Mouse (Mus musculus): ENCODE measurements around the gene C1galt1c1. TPM values are rescaled to one million over a fixed set of nuclear protein-coding genes. Genes with fewer than 3 reads are reported as not detected.

The C1galt1c1 gene
- polyA plus RNA-seq, 1 experiment from 2014 or later, result 20.3 TPM

DNA sequence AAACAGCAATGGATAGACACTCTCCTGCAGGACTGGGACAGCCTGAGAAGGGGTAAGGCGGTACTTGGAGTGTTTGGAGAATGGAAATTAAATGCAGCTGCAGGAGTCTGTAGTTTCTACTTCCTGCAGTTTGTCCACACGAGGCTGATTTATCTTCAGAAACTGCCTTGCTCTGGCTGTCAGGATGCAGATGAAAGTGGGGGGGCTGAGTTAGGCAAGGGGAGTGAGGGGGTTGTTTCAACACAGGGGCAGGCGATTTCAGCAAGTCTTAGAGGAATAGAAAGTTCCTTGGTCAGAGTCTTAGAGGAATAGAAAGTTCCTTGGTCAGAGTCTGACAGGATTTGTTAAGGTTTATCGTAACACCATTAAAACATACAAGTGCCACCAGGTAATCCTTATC is 7.3 kb upstream of the C1galt1c1 start:
- H3K4me2 ChIP-seq (ENCODE audit: low read depth, low read length, severe bottlenecking), result no peak overlapping the region
- ATAC-seq (replicated peaks; ENCODE audit: low FRiP score) (no peak), DNase-seq (ENCODE audit: low spot score) (no peak)
- H3K27ac ChIP-seq (ENCODE audit: low read depth, low read length), result no peak overlapping the region
- no peaks in the 10 kb centered on the region for H3K27me3 ChIP-seq (ENCODE audit: control insufficient read depth, insufficient read depth, low read length)
- 78% methylated on average over 4 of the region's 4 CpGs for WGBS
- H3K36me3 ChIP-seq (ENCODE audit: control insufficient read depth, insufficient read depth, low read length), result no peaks in the 10 kb centered on the region
- H3K4me3 ChIP-seq (ENCODE audit: low read depth, low read length), result no peak overlapping the region
- H3K4me1 ChIP-seq (replicated peaks; ENCODE audit: control insufficient read depth, insufficient read depth, low read length), result no peaks in the 10 kb centered on the region
- no peaks in the 10 kb centered on the region for H3K9me3 ChIP-seq (ENCODE audit: control insufficient read depth, low read length)
- H3K9ac ChIP-seq (ENCODE audit: low read length), result no peak overlapping the region

DNA sequence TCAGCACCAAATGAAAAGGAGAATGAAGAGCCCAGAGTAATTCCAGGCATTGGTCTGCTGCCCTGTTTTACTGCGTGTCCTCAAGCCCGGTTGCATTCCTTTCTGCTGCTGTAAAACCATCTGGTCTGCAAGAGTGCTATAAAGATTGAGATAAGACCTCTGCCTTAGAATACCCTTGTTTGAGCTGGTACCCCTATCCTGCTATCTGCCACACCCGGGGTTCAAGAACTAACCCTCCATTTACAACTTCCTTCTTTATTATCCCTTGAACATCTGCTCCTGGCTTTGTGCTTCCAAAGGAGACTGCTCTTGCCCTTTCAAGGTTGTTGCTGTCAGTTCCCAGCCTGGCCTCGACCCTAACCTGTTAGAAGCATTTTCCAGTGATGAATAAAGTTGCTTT is 6.5 kb upstream of the C1galt1c1 start:
- no peaks in the 10 kb centered on the region for H3K4me1 ChIP-seq (replicated peaks; ENCODE audit: control insufficient read depth, insufficient read depth, low read length)
- 84% methylated on average over 4 of the region's 4 CpGs for WGBS
- no peak overlapping the region for H3K4me3 ChIP-seq (ENCODE audit: low read depth, low read length)
- no peak overlapping the region for H3K27ac ChIP-seq (ENCODE audit: low read depth, low read length)
- no peak overlapping the region for H3K4me2 ChIP-seq (ENCODE audit: low read depth, low read length, severe bottlenecking)
- DNase-seq (ENCODE audit: low spot score) (no peak), ATAC-seq (replicated peaks; ENCODE audit: low FRiP score) (no peak)
- no peaks in the 10 kb centered on the region for H3K27me3 ChIP-seq (ENCODE audit: control insufficient read depth, insufficient read depth, low read length)
- H3K9ac ChIP-seq (ENCODE audit: low read length), result no peak overlapping the region
- no peaks in the 10 kb centered on the region for H3K9me3 ChIP-seq (ENCODE audit: control insufficient read depth, low read length)
- H3K36me3 ChIP-seq (ENCODE audit: control insufficient read depth, insufficient read depth, low read length), result no peaks in the 10 kb centered on the region

DNA sequence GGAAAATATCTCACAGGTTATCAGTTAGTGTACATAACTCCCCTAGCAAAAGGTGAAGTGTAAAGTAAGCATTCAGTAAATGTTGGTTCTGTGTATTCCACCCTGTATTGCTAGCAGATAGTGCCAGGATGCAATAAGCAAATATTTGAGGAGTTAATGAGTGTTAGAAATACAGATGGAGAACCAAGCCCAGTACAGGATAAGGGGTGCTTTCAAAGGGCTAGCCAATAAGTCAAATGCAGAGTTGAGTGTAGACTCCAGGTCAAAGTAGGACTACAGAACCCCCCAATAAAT is 698 bp upstream of the C1galt1c1 start:
- ATAC-seq (replicated peaks; ENCODE audit: low FRiP score) (no peak; the same call in 1 of the 2 replicates), DNase-seq (ENCODE audit: low spot score) (no peak)
- no peak overlapping the region for H3K9ac ChIP-seq (ENCODE audit: low read length)
- no peaks in the 10 kb centered on the region for H3K27me3 ChIP-seq (ENCODE audit: control insufficient read depth, insufficient read depth, low read length)
- peak overlapping the region; percentile 30; the same call in 1 of the 2 replicates for H3K4me2 ChIP-seq (ENCODE audit: low read depth, low read length, severe bottlenecking)
- H3K36me3 ChIP-seq (ENCODE audit: control insufficient read depth, insufficient read depth, low read length), result no peaks in the 10 kb centered on the region
- no peak overlapping the region for H3K27ac ChIP-seq (ENCODE audit: low read depth, low read length)
- H3K4me1 ChIP-seq (replicated peaks; ENCODE audit: control insufficient read depth, insufficient read depth, low read length), result no peaks in the 10 kb centered on the region
- peak overlapping the region; percentile 9; the same call in 1 of the 2 replicates for H3K4me3 ChIP-seq (ENCODE audit: low read depth, low read length)
- H3K9me3 ChIP-seq (ENCODE audit: control insufficient read depth, low read length), result no peaks in the 10 kb centered on the region

DNA sequence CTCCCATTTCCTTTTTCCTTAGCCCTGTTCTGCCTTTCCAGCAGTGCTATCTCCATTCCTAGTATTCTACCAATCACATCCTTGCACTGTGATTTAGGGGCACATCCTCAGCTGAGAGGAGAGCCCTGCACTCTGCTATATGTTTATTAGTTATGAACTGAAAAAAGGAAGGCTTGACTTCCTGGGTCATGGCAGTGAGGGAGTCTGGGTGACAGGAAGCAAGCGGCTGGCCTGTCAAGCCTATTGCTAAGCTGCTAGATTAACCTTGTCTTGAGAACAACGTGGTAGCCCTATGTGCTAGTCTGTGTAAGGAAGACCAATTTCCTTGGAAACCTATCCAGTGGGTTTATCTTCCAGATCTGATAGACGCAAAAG is 33.9 kb downstream of the C1galt1c1 start:
- peak overlapping the region; percentile 42 for H3K4me3 ChIP-seq (ENCODE audit: low read depth, low read length)
- no peaks in the 10 kb centered on the region for H3K9me3 ChIP-seq (ENCODE audit: control insufficient read depth, low read length)
- no peaks in the 10 kb centered on the region for H3K27me3 ChIP-seq (ENCODE audit: control insufficient read depth, insufficient read depth, low read length)
- H3K4me1 ChIP-seq (replicated peaks; ENCODE audit: control insufficient read depth, insufficient read depth, low read length), result no peaks in the 10 kb centered on the region
- H3K4me2 ChIP-seq (ENCODE audit: low read depth, low read length, severe bottlenecking), result peak overlapping the region; percentile 52
- 28% methylated on average over 3 of the region's 3 CpGs for WGBS
- DNase-seq (ENCODE audit: low spot score), result no peak
- peak overlapping the region; percentile 52 for H3K9ac ChIP-seq (ENCODE audit: low read length)
- H3K27ac ChIP-seq (ENCODE audit: low read depth, low read length), result peak overlapping the region; percentile 53; the same call in 1 of the 2 replicates
- H3K36me3 ChIP-seq (ENCODE audit: control insufficient read depth, insufficient read depth, low read length), result no peaks in the 10 kb centered on the region
- peak; percentile 64 for ATAC-seq (replicated peaks; ENCODE audit: low FRiP score)

DNA sequence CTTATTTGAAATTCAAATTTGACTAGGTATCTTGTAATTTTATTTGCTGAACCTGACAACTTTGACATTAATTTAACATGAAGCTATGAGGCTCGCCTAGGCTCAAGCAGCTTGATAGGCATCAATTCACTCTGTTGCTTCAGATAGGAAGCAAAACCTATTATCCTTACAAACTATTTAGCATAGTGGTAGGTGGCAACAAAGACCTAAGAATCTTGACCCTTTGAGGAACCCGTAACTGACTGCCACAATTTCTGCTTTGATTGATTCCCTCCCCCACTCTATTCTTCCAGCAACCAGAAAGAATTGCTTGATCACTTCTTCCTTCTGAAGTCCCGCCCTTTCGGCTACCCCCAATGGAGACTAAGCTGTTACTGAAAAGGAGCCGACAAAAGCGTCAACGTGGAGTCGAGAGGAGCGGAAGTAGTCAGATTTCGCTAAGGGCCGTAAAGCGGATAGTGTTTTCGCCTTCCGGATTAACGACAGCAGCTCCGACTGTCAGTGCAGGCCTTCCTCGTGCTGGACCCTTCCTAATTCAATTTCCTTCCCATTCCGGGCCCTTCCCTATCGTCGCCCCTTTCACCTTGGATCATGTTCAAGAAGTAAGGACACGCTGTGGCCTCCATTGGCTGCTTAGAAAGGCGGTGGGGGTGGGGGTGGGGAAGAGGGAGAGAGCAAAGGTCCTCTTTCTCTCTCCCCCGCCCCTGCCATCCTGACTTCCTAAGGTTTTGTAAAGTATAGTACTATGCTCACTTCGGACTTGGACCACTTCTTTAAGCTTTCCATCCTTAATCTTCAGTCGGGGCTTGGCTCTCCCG is 34.5 kb downstream of the C1galt1c1 start, which contains the start of gene Mcts1:
Gene Mcts1, plus strand, starts transcription at position 402 of the 818 bp plus-strand sequence.
- WGBS, result 24% methylated on average over 26 of the region's 26 CpGs
- Histone ChIP-seq H3K4me3 (ENCODE audit: low read depth, low read length) (peak within 1 kb of the TSS; percentile 42), H3K4me2 (ENCODE audit: low read depth, low read length, severe bottlenecking) (peak within 1 kb of the TSS; percentile 52), H3K27me3 (ENCODE audit: control insufficient read depth, insufficient read depth, low read length) (no peaks in the 10 kb centered on the region), H3K36me3 (ENCODE audit: control insufficient read depth, insufficient read depth, low read length) (no peaks in the 10 kb centered on the region), H3K9ac (ENCODE audit: low read length) (peak within 1 kb of the TSS; percentile 52), H3K27ac (ENCODE audit: low read depth, low read length) (peak within 1 kb of the TSS; percentile 53), H3K9me3 (ENCODE audit: control insufficient read depth, low read length) (no peaks in the 10 kb centered on the region), H3K4me1 (replicated peaks; ENCODE audit: control insufficient read depth, insufficient read depth, low read length) (no peaks in the 10 kb centered on the region)
- ATAC-seq (replicated peaks; ENCODE audit: low FRiP score), result peak; percentile 88
- peak; percentile 72 for DNase-seq (ENCODE audit: low spot score)

DNA sequence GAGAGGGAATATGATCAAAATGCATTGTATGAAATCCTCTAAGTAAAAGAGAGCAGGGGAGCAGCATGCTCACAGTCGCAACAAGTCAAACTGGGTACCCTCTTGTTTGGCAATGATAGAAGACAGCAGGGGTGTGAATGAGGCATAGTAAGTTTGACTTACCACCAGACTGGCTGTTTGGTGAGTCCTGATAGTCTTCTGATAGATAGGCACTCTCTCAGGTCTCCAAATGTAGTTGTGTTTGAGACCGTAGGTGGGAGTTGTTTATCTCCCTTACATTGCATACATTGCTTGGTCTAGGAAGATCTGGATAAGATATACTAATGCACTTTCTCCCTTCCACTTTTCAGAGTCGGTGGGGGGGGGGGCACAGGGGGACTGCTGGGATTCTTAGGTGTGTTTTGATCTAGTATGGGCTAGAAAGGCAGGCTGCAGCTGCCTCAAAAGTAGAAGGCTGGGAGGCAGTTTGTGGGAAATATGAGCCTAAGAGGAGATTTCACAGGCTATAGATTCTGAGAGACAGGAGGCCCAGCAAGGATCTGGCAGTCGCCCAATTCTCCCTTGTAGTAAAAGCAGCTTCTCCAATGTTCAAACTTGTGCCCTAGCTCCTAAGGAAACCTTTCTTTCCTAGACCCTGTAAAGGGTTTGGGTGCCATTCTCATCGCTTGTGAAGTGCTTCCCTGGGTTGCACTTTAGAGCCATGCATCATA is 41.6 kb downstream of the C1galt1c1 start:
- Histone ChIP-seq H3K9ac (ENCODE audit: low read length) (no peak overlapping the region), H3K27ac (ENCODE audit: low read depth, low read length) (no peak overlapping the region), H3K27me3 (ENCODE audit: control insufficient read depth, insufficient read depth, low read length) (no peaks in the 10 kb centered on the region), H3K4me2 (ENCODE audit: low read depth, low read length, severe bottlenecking) (no peak overlapping the region), H3K4me3 (ENCODE audit: low read depth, low read length) (no peak overlapping the region), H3K9me3 (ENCODE audit: control insufficient read depth, low read length) (no peaks in the 10 kb centered on the region), H3K4me1 (replicated peaks; ENCODE audit: control insufficient read depth, insufficient read depth, low read length) (no peaks in the 10 kb centered on the region), H3K36me3 (ENCODE audit: control insufficient read depth, insufficient read depth, low read length) (no peaks in the 10 kb centered on the region)
- no peak for ATAC-seq (replicated peaks; ENCODE audit: low FRiP score)
- no peak for DNase-seq (ENCODE audit: low spot score)
- WGBS, result 74% methylated on average over 5 of the region's 5 CpGs

DNA sequence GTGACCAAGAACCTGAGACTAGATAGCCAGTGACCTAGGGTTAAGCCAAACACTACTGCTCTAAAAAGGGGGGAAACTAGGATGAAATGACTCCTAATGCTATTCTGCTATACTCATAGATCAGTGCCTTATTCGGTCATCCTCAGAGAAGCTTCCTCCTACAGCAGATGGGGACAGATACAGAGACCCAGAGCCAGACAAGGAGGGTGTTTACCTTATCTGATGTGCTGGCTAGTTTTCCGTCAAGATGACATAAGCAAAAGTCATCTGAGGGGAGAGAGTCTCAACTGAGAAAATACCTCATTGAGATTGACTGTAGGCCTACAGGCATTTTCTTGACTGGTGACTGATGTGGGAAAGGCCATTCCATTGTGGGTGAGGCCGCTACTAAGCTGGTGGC is 43.1 kb downstream of the C1galt1c1 start:
- no peaks in the 10 kb centered on the region for H3K9me3 ChIP-seq (ENCODE audit: control insufficient read depth, low read length)
- H3K4me3 ChIP-seq (ENCODE audit: low read depth, low read length), result no peak overlapping the region
- no peak overlapping the region for H3K4me2 ChIP-seq (ENCODE audit: low read depth, low read length, severe bottlenecking)
- H3K27ac ChIP-seq (ENCODE audit: low read depth, low read length), result no peak overlapping the region
- H3K36me3 ChIP-seq (ENCODE audit: control insufficient read depth, insufficient read depth, low read length), result no peaks in the 10 kb centered on the region
- H3K4me1 ChIP-seq (replicated peaks; ENCODE audit: control insufficient read depth, insufficient read depth, low read length), result no peaks in the 10 kb centered on the region
- no peak for ATAC-seq (replicated peaks; ENCODE audit: low FRiP score)
- DNase-seq (ENCODE audit: low spot score), result no peak
- no peaks in the 10 kb centered on the region for H3K27me3 ChIP-seq (ENCODE audit: control insufficient read depth, insufficient read depth, low read length)
- no peak overlapping the region for H3K9ac ChIP-seq (ENCODE audit: low read length)
- WGBS, result 93% methylated on average over 3 of the region's 3 CpGs

DNA sequence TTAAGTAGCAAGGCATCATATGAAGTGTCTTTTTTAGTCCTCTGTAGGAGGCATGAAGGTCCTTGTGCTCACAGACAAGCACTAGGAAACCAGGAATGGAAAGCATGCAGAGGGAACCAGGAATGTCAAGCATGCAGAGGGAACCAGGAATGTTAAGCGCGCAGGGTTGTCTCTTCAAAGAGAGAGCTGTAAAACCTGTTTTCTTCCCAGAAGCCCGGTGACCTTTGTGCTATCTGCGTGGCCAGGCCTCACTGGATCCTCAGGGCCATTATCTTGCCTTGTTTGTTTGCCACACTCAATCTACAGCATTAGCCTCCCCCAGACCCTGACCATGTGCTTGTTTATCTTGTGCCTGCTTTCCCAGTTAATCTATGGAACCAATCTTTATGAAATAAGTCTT is 45.1 kb downstream of the C1galt1c1 start:
- DNase-seq (ENCODE audit: low spot score) (no peak), ATAC-seq (replicated peaks; ENCODE audit: low FRiP score) (no peak)
- Histone ChIP-seq H3K4me1 (replicated peaks; ENCODE audit: control insufficient read depth, insufficient read depth, low read length) (no peaks in the 10 kb centered on the region), H3K36me3 (ENCODE audit: control insufficient read depth, insufficient read depth, low read length) (no peaks in the 10 kb centered on the region), H3K9me3 (ENCODE audit: control insufficient read depth, low read length) (no peaks in the 10 kb centered on the region), H3K27ac (ENCODE audit: low read depth, low read length) (no peak overlapping the region), H3K27me3 (ENCODE audit: control insufficient read depth, insufficient read depth, low read length) (no peaks in the 10 kb centered on the region), H3K4me3 (ENCODE audit: low read depth, low read length) (no peak overlapping the region), H3K9ac (ENCODE audit: low read length) (no peak overlapping the region), H3K4me2 (ENCODE audit: low read depth, low read length, severe bottlenecking) (no peak overlapping the region)
- WGBS, result 48% methylated on average over 4 of the region's 4 CpGs

DNA sequence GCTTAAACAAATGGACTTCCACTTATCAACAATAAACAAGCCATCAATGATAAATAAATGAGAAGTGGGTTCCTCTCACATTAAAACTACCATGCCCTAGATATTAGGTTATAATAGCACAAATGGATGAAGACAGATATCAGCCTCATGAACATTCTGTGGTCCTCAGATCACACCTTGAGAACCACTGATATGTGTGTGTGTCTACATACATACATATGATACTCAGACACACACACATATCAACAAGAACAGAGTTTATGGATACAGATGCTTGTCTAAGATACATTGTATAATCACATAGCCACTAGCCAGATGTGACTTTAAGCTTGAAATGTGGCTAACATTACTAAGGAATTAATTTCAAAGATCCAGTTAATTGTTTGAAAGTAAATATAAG is 51.6 kb downstream of the C1galt1c1 start:
- H3K36me3 ChIP-seq (ENCODE audit: control insufficient read depth, insufficient read depth, low read length), result no peaks in the 10 kb centered on the region
- no peak overlapping the region for H3K4me3 ChIP-seq (ENCODE audit: low read depth, low read length)
- H3K27ac ChIP-seq (ENCODE audit: low read depth, low read length), result no peak overlapping the region
- H3K9ac ChIP-seq (ENCODE audit: low read length), result no peak overlapping the region
- H3K4me2 ChIP-seq (ENCODE audit: low read depth, low read length, severe bottlenecking), result no peak overlapping the region
- no peak for ATAC-seq (replicated peaks; ENCODE audit: low FRiP score)
- no peak for DNase-seq (ENCODE audit: low spot score)
- no peaks in the 10 kb centered on the region for H3K27me3 ChIP-seq (ENCODE audit: control insufficient read depth, insufficient read depth, low read length)
- H3K4me1 ChIP-seq (replicated peaks; ENCODE audit: control insufficient read depth, insufficient read depth, low read length), result no peaks in the 10 kb centered on the region
- no peaks in the 10 kb centered on the region for H3K9me3 ChIP-seq (ENCODE audit: control insufficient read depth, low read length)

Data from forebrain, embryonic 11.5 days (tissue).